18 mouse cellular contexts compared by ENCODE assay signal in genomic region chr9:68710893-68711654, GRCm38 (mm10). TPM values are rescaled to one million over a fixed set of nuclear protein-coding genes. Genes with fewer than 3 reads are reported as not detected.
DNase-seq lines count a peak whose midpoint lies in the region; ATAC-seq and TF ChIP-seq lines count a peak whose summit lies in the region.
"Had no signal": no experiment of that assay in that cellular context is flagged by ENCODE, and none has a peak within 500 bp of the region (broad histone marks: within the 10 kb centered on the region; RNA-seq: fewer than 3 reads in every experiment).

No protein-coding gene starts in this region.

- no peak overlapping the region for H3K9ac ChIP-seq in forebrain, postnatal 0 days
- H3K9ac ChIP-seq in forebrain, embryonic 12.5 days: no peak overlapping the region
- H3K9ac ChIP-seq in lung, postnatal 0 days (replicated peaks; ENCODE audit: low read depth): no peak overlapping the region
- H3K9ac ChIP-seq in heart, embryonic 12.5 days: no peak overlapping the region
- H3K9ac ChIP-seq: embryonic facial prominence, embryonic 15.5 days; hindbrain, embryonic 14.5 days; liver, embryonic 12.5 days; midbrain, embryonic 12.5 days had no signal

- no peak for TF ChIP-seq POLR2A in lung, adult 2 months (IDR thresholded peaks at IDR 0.05; ENCODE audit: borderline replicate concordance, extremely low read depth, low read depth, low read length)

- H3K4me2 ChIP-seq in forebrain, postnatal 0 days (ENCODE audit: low read depth): no peak overlapping the region
- no peak overlapping the region for H3K4me2 ChIP-seq in forebrain, embryonic 12.5 days
- no peak overlapping the region for H3K4me2 ChIP-seq in lung, postnatal 0 days (replicated peaks; ENCODE audit: low read depth, low read length)
- peak overlapping the region; percentile 25 for H3K4me2 ChIP-seq in heart, embryonic 12.5 days
- H3K4me2 ChIP-seq: embryonic facial prominence, embryonic 15.5 days; hindbrain, embryonic 14.5 days; liver, embryonic 12.5 days; midbrain, embryonic 12.5 days had no signal

- no peak overlapping the region for H3K4me3 ChIP-seq in forebrain, postnatal 0 days (ENCODE audit: low read depth, low read length)
- H3K4me3 ChIP-seq in forebrain, embryonic 12.5 days (replicated peaks): no peak overlapping the region
- no peak overlapping the region for H3K4me3 ChIP-seq in lung, postnatal 0 days (ENCODE audit: low read depth, low read length)
- H3K4me3 ChIP-seq in lung, adult 2 months (replicated peaks; ENCODE audit: extremely low read depth, low read depth, low read length): no peak overlapping the region
- no peak overlapping the region for H3K4me3 ChIP-seq in heart, embryonic 12.5 days
- H3K4me3 ChIP-seq: embryonic facial prominence, embryonic 15.5 days; liver, embryonic 12.5 days; midbrain, embryonic 12.5 days had no signal

- H3K9me3 ChIP-seq in forebrain, postnatal 0 days (ENCODE audit: low read length): no peaks in the 10 kb centered on the region
- no peaks in the 10 kb centered on the region for H3K9me3 ChIP-seq in forebrain, embryonic 12.5 days
- no peaks in the 10 kb centered on the region for H3K9me3 ChIP-seq in lung, postnatal 0 days (ENCODE audit: low read length)
- H3K9me3 ChIP-seq in heart, embryonic 12.5 days (replicated peaks): no peaks in the 10 kb centered on the region
- H3K9me3 ChIP-seq: embryonic facial prominence, embryonic 15.5 days; liver, embryonic 12.5 days; midbrain, embryonic 12.5 days had no signal

- WGBS in forebrain, postnatal 0 days: 67% methylated on average over 14 of the region's 14 CpGs
- 86% methylated on average over 14 of the region's 14 CpGs for WGBS in forebrain, embryonic 12.5 days
- 44% methylated on average over 14 of the region's 14 CpGs for WGBS in lung, postnatal 0 days
- WGBS in lung, adult 2 months: 36% methylated on average over 14 of the region's 14 CpGs
- 46% methylated on average over 14 of the region's 14 CpGs for WGBS in heart, embryonic 12.5 days

- H3K36me3 ChIP-seq in forebrain, postnatal 0 days (ENCODE audit: insufficient read depth): no peaks in the 10 kb centered on the region
- H3K36me3 ChIP-seq in forebrain, embryonic 12.5 days (replicated peaks): no peaks in the 10 kb centered on the region
- no peaks in the 10 kb centered on the region for H3K36me3 ChIP-seq in lung, postnatal 0 days (ENCODE audit: insufficient read depth, low read length)
- no peaks in the 10 kb centered on the region for H3K36me3 ChIP-seq in heart, embryonic 12.5 days
- H3K36me3 ChIP-seq: embryonic facial prominence, embryonic 15.5 days; liver, embryonic 12.5 days; midbrain, embryonic 12.5 days had no signal

- no peak for TF ChIP-seq EP300 in lung, postnatal 0 days (IDR thresholded peaks at IDR 0.05)

- H3K27me3 ChIP-seq in forebrain, postnatal 0 days (ENCODE audit: insufficient read depth, low read length): no peaks in the 10 kb centered on the region
- 0 out of 2 replicates have a peak, but pooled peaks cover 3% of the 10 kb centered on the region for H3K27me3 ChIP-seq in forebrain, embryonic 12.5 days
- no peaks in the 10 kb centered on the region for H3K27me3 ChIP-seq in lung, postnatal 0 days (replicated peaks; ENCODE audit: insufficient read depth, low read length)
- no peaks in the 10 kb centered on the region for H3K27me3 ChIP-seq in heart, embryonic 12.5 days (replicated peaks)
- H3K27me3 ChIP-seq: embryonic facial prominence, embryonic 15.5 days; liver, embryonic 12.5 days; midbrain, embryonic 12.5 days had no signal

- DNase-seq in forebrain, postnatal 0 days: no peak
- DNase-seq in lung, postnatal 0 days (ENCODE audit: low spot score): peak; percentile 48
- no peak for DNase-seq in lung, adult 2 months
- peak; percentile 24 to 45 for DNase-seq in heart, postnatal 36 days
- no peak for DNase-seq in layer of hippocampus, postnatal 14 days (ENCODE audit: low spot score in 2 of 2)
- DNase-seq in spleen, postnatal 4 days (ENCODE audit: low spot score in 2 of 2): no peak
- DNase-seq: B cell, adult 2 months; kidney, adult 11 months; kidney, postnatal 25 days; layer of hippocampus, postnatal 36 days; right cerebral cortex, postnatal 25 days had no signal

- ATAC-seq in forebrain, postnatal 0 days: 0 out of 2 replicates have a peak, but pooled peaks have one; percentile 29
- ATAC-seq in forebrain, embryonic 12.5 days (ENCODE audit: low FRiP score): no peak
- peak; percentile 41; the same call in 1 of the 2 replicates for ATAC-seq in lung, postnatal 0 days
- no peak for ATAC-seq in heart, embryonic 12.5 days (ENCODE audit: insufficient number of reproducible peaks, low FRiP score)
- ATAC-seq: liver, embryonic 12.5 days; Patski had no signal

- intact Hi-C loops in heart, postnatal 36 days (cut with DNase I): loop anchor here (10.0 kb wide), 2 partner anchors 56 to 356 kb away; partner anchors contain the start of gene Rora

- TF ChIP-seq CTCF in forebrain, postnatal 0 days (IDR thresholded peaks at IDR 0.05; ENCODE audit: low read depth): no peak
- TF ChIP-seq CTCF in lung, postnatal 0 days (IDR thresholded peaks at IDR 0.05): no peak
- TF ChIP-seq CTCF in lung, adult 2 months (IDR thresholded peaks at IDR 0.05; ENCODE audit: insufficient read depth, low read length): no peak

- no peaks in the 10 kb centered on the region; the same call in 1 of the 2 replicates for H3K4me1 ChIP-seq in forebrain, postnatal 0 days (ENCODE audit: insufficient read depth)
- H3K4me1 ChIP-seq in forebrain, embryonic 12.5 days: 0 out of 2 replicates have a peak, but pooled peaks cover 4% of the 10 kb centered on the region
- H3K4me1 ChIP-seq in lung, postnatal 0 days (ENCODE audit: insufficient read depth, low read depth, low read length): no peaks in the 10 kb centered on the region
- H3K4me1 ChIP-seq in lung, adult 2 months (ENCODE audit: control insufficient read depth, insufficient read depth, low read length): no peaks in the 10 kb centered on the region
- H3K4me1 ChIP-seq in heart, embryonic 12.5 days (replicated peaks): peaks cover 11% of the 10 kb centered on the region
- H3K4me1 ChIP-seq: embryonic facial prominence, embryonic 15.5 days; liver, embryonic 12.5 days; midbrain, embryonic 12.5 days had no signal

- no peak overlapping the region for H3K27ac ChIP-seq in forebrain, postnatal 0 days (ENCODE audit: low read depth, low read length)
- no peak overlapping the region for H3K27ac ChIP-seq in forebrain, embryonic 12.5 days
- no peak overlapping the region for H3K27ac ChIP-seq in lung, postnatal 0 days (ENCODE audit: low read length)
- H3K27ac ChIP-seq in heart, embryonic 12.5 days (ENCODE audit: poor library complexity, severe bottlenecking): no peak overlapping the region
- H3K27ac ChIP-seq: embryonic facial prominence, embryonic 15.5 days; hindbrain, embryonic 14.5 days; liver, embryonic 12.5 days; midbrain, embryonic 12.5 days had no signal

RNA-seq across cellular contexts. Expression of gene Rora, which starts 57.5 kb away (rescaled TPM):
- 8.5 and 9.8 TPM in 2 replicates for total RNA-seq in forebrain, postnatal 0 days (2014; rRNA removed)
- 12.0 and 23.9 TPM in 2 replicates for polyA plus RNA-seq in forebrain, postnatal 0 days (2015; fragmentation: Nextera tagmentation; extraction: Ambion mirVana)
- polyA plus RNA-seq in forebrain, embryonic 12.5 days (2016; fragmentation: Nextera tagmentation; extraction: Ambion mirVana): 6.2 and 7.3 TPM in 2 replicates
- polyA plus RNA-seq in lung, postnatal 0 days (2015; fragmentation: Nextera tagmentation; extraction: Ambion mirVana): 18.8 and 20.6 TPM in 2 replicates
- 15.4 and 17.8 TPM in 2 replicates for polyA plus RNA-seq in lung, adult 2 months (2012; rRNA removed)
- polyA plus RNA-seq in heart, embryonic 12.5 days (2016; fragmentation: Nextera tagmentation; extraction: Ambion mirVana): 6.7 and 7.6 TPM in 2 replicates
- 10 to 100 TPM; 30.3 to 33.6 TPM for total RNA-seq in heart, postnatal 36 days (2021)
- total RNA-seq in layer of hippocampus, postnatal 14 days (2021): 10 to 100 TPM; 29.3 to 49.5 TPM

Comparison
In these comparisons a context has a peak if more than half of its experiments do, and no peak if none do; other contexts are left out.
1. ATAC-seq: peak in forebrain, postnatal 0 days (single experiment) and lung, postnatal 0 days (single experiment); none in forebrain, embryonic 12.5 days (single experiment) and heart, embryonic 12.5 days (single experiment).
2. DNase-seq: peak in lung, postnatal 0 days (single experiment) and heart, postnatal 36 days (2 of 2); none in forebrain, postnatal 0 days (single experiment), lung, adult 2 months (single experiment), layer of hippocampus, postnatal 14 days (0 of 2) and spleen, postnatal 4 days (0 of 2).